Comparison of ENCODE assay signal across 24 mouse cellular contexts in genomic region chr9:106101166-106101565, GRCm38 (mm10). TPM values are rescaled to one million over a fixed set of nuclear protein-coding genes. Genes with fewer than 3 reads are reported as not detected.
"Had no signal": no experiment of that assay in that cellular context is flagged by ENCODE, and none has a peak within 500 bp of the region (broad histone marks: within the 10 kb centered on the region; RNA-seq: fewer than 3 reads in every experiment).

No protein-coding gene starts in this region.

- H3K4me2 ChIP-seq: liver, embryonic 13.5 days; neural tube, embryonic 12.5 days; neural tube, embryonic 15.5 days had no signal

- H3K4me1 ChIP-seq: liver, embryonic 13.5 days; neural tube, embryonic 12.5 days; neural tube, embryonic 15.5 days had no signal

- H3K36me3 ChIP-seq: liver, embryonic 13.5 days; neural tube, embryonic 12.5 days; neural tube, embryonic 15.5 days had no signal

- ATAC-seq: intestine, embryonic 16.5 days had no signal

- H3K27ac ChIP-seq: layer of hippocampus, adult 2 months; left cerebral cortex, adult 2 months; liver, embryonic 13.5 days; macrophage; neural tube, embryonic 12.5 days; neural tube, embryonic 15.5 days; stomach, postnatal 0 days had no signal

- H3K27me3 ChIP-seq: liver, embryonic 13.5 days; neural tube, embryonic 12.5 days; neural tube, embryonic 15.5 days had no signal

- H3K4me3 ChIP-seq: layer of hippocampus, adult 2 months; left cerebral cortex, adult 2 months; liver, embryonic 13.5 days; neural tube, embryonic 12.5 days; neural tube, embryonic 15.5 days had no signal

- H3K9me3 ChIP-seq: neural tube, embryonic 12.5 days; neural tube, embryonic 15.5 days had no signal

- H3K9ac ChIP-seq: liver, embryonic 13.5 days; neural tube, embryonic 12.5 days; neural tube, embryonic 15.5 days had no signal

- DNase-seq: kidney, adult 18-20 months; kidney, adult 9 months; kidney, postnatal 14 days; layer of hippocampus, adult 9-11 months; layer of hippocampus, postnatal 36 days; liver, embryonic 13.5 days; lung, adult 2 months; lung, postnatal 14 days; right cerebral cortex, adult 18-20 months; right cerebral cortex, postnatal 14 days; right cerebral cortex, postnatal 4 days; thymus, adult 2 months; thymus, postnatal 14 days; thymus, postnatal 4 days had no signal

RNA-seq across cellular contexts. Expression of gene Col6a4, which starts 4.6 kb away (rescaled TPM):
- total RNA-seq: liver, adult 2 months; megakaryocyte-erythroid progenitor cell, adult 5-6 weeks had no signal
- polyA plus RNA-seq: limb, embryonic 11.5 days; liver, adult 2 months; liver, embryonic 13.5 days; macrophage had no signal
